Mouse (Mus musculus) midbrain, embryonic 16.5 days (tissue): ENCODE measurements around the gene Mast4. TPM values are rescaled to one million over a fixed set of nuclear protein-coding genes. Genes with fewer than 3 reads are reported as not detected.
A peak's percentile ranks its signal among the peaks of the same experiment; 100 is the strongest.

ENCODE experiments used
- ATAC-seq: fragments of 200-750 bp; cut with Nextera tagmentation; 2 replicates; pipeline ENCODE4 v1.8.0; 2017; ENCODE audit warnings: moderate TSS enrichment
- H3K27ac ChIP-seq: fragments of 300-500 bp; sonication (generic); 2 replicates; pipeline ENCODE4 v1.5.1; 2014; ENCODE audit warnings: mild to moderate bottlenecking, low read length, mixed read lengths
- H3K27me3 ChIP-seq: fragments of 300-500 bp; sonication (generic); 2 replicates; pipeline ENCODE4 v1.6.1; 2014; ENCODE audit warnings: low read depth, low read length, mixed read lengths; ENCODE audit not compliant: control insufficient read depth, insufficient read depth
- H3K36me3 ChIP-seq: fragments of 300-500 bp; sonication (generic); 2 replicates; pipeline ENCODE4 v1.6.1; 2014; ENCODE audit warnings: mild to moderate bottlenecking, low read length, moderate library complexity, mixed read lengths; ENCODE audit not compliant: control insufficient read depth, insufficient read depth
- H3K4me1 ChIP-seq: fragments of 300-500 bp; sonication (generic); 2 replicates; pipeline ENCODE4 v1.6.1; 2014; ENCODE audit warnings: mild to moderate bottlenecking, low read length, mixed read lengths; ENCODE audit not compliant: control insufficient read depth, insufficient read depth
- H3K4me2 ChIP-seq: fragments of 300-500 bp; sonication (generic); 2 replicates; pipeline ENCODE4 v1.6.1; 2014; ENCODE audit warnings: mild to moderate bottlenecking, low read length, mixed read lengths
- H3K4me3 ChIP-seq: fragments of 300-500 bp; sonication (generic); 2 replicates; pipeline ENCODE4 v1.5.1; 2014; ENCODE audit warnings: low read depth, mild to moderate bottlenecking, low read length, moderate library complexity, mixed read lengths
- H3K9ac ChIP-seq: fragments of 300-500 bp; sonication (generic); 2 replicates; pipeline ENCODE4 v1.6.1; 2014; ENCODE audit warnings: low read depth, low read length, mixed read lengths
- H3K9me3 ChIP-seq: fragments of 300-500 bp; sonication (generic); replicated peaks from 2 replicates; pipeline ENCODE4 v1.6.1; 2014; ENCODE audit warnings: mild to moderate bottlenecking, low read length, mixed read lengths; ENCODE audit not compliant: control insufficient read depth, poor library complexity, severe bottlenecking
- WGBS: fragments of 180-500 bp; shearing (Covaris S2); extraction: QIAGEN DNeasy Blood & Tissue Kit; methylation state at CpG from one replicate; pipeline ENCODE4 v1.1.7; 2014; 5-methylcytosine and 5-hydroxymethylcytosine counted together
- polyA plus RNA-seq: library from polyadenylated mRNA; unstranded; fragments of >200 nt; fragmentation: Nextera tagmentation; extraction: Ambion mirVana; gene quantifications from 2 replicates; pipeline ENCODE4 v1.2.1, GENCODE M21; 2015

The Mast4 gene
- polyA plus RNA-seq, 1 experiment from 2014 or later, result 33.8 TPM

- WGBS, result 83% methylated on average over 9 of the region's 9 CpGs
Measured at GRCm38 (mm10) chr13:103327843-103328242, 6.5 kb downstream of the Mast4 start.

GRCm38 (mm10) chr13:103326186-103326585, 8.1 kb downstream of the Mast4 start:
- Histone ChIP-seq H3K4me2 (no peak overlapping the region), H3K27me3 (no peaks in the 10 kb centered on the region), H3K27ac (no peak overlapping the region), H3K9me3 (no peaks in the 10 kb centered on the region), H3K36me3 (no peaks in the 10 kb centered on the region), H3K4me3 (no peak overlapping the region), H3K9ac (no peak overlapping the region), H3K4me1 (no peaks in the 10 kb centered on the region)
- WGBS, result 90% methylated on average over 13 of the region's 13 CpGs
- no peak for ATAC-seq

More at GRCm38 (mm10) chr13:103327843-103328242, 6.5 kb downstream of the Mast4 start:
- no peak overlapping the region for H3K9ac ChIP-seq
- H3K4me3 ChIP-seq, result no peak overlapping the region
- no peak overlapping the region for H3K27ac ChIP-seq
- no peak for ATAC-seq
- no peaks in the 10 kb centered on the region for H3K9me3 ChIP-seq
- peaks cover 2% of the 10 kb centered on the region; the same call in 1 of the 2 replicates for H3K4me1 ChIP-seq
- no peaks in the 10 kb centered on the region for H3K36me3 ChIP-seq
- H3K27me3 ChIP-seq, result peaks cover 3% of the 10 kb centered on the region; the same call in 1 of the 2 replicates
- H3K4me2 ChIP-seq, result no peak overlapping the region

DNA sequence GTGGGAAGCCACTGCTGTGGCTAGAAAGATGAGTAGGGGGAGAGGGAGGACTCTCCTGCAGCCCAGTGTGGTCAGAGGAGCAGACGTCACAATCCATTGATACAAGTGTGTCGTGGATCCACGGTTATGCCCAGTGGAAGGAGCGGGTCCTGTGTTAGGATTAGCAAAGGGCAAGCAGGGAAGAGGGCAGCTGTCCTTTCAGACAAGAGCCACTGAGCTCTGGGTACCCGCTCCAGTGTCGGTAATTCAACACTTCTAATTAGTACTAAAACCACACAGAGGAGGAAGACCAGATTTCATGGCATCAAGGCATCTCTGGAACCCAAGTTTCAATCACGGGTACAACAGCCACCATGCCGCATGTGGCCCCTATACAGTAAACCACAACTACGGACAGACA, 14.4 kb downstream of the Mast4 start:
- Histone ChIP-seq H3K27ac (no peak overlapping the region), H3K36me3 (no peaks in the 10 kb centered on the region), H3K4me1 (peaks cover 3% of the 10 kb centered on the region; the same call in 1 of the 2 replicates), H3K4me3 (no peak overlapping the region), H3K27me3 (no peaks in the 10 kb centered on the region), H3K9me3 (no peaks in the 10 kb centered on the region), H3K9ac (no peak overlapping the region), H3K4me2 (no peak overlapping the region)
- 79% methylated on average over 9 of the region's 9 CpGs for WGBS
- no peak for ATAC-seq

DNA sequence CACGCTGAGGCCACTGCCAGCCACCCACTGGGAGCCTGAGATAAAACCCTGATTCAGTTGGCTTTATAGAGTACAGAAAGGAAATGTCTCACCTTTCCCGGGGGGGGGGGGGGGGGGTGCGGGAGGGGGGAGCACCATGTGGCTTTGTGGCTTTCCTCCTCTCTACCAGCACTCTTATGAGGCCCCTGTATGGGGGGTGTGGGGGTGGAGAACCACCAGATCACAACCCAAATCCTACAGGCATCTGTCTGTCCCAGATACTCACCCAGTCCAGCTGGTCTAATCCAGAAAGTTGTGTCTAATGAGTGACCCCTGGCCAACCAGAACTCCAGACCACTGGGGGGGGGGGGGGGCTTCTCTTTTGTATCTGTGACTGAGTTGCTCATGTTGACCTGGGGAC, 15.0 kb downstream of the Mast4 start:
- no peak overlapping the region for H3K4me3 ChIP-seq
- no peaks in the 10 kb centered on the region for H3K9me3 ChIP-seq
- peaks cover 3% of the 10 kb centered on the region; the same call in 1 of the 2 replicates for H3K4me1 ChIP-seq
- no peak overlapping the region for H3K4me2 ChIP-seq
- no peaks in the 10 kb centered on the region for H3K27me3 ChIP-seq
- H3K27ac ChIP-seq, result no peak overlapping the region
- no peak for ATAC-seq
- H3K9ac ChIP-seq, result no peak overlapping the region
- no peaks in the 10 kb centered on the region for H3K36me3 ChIP-seq
- WGBS, result 6% methylated on average over 1 of the region's 3 CpGs

DNA sequence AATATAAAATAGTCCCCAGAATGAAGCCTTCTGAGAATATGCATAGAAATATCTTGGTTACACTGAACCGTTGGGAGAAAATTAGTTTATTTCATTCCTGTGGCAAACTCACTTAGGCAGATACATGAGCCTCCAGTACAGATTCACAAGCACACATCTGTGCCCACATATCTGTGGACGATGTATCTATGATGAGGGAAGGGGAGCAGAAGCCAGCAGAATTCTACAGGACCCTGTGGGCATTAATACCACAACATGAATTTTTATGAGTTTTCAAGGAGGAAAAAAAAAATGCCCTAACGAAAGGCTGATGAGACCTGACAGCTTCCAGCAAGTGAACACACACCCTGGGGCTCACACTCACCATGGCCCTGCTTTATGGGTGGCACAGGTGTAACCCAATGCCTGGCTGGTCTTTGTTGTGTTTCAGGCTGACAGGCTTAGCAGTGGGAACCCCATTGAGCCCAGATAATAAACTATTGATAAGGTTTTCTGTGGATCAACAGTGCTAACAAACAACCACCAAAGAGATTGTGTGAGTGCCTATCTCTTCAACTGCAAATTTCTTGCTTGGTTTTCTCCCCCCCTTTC, 17.4 kb downstream of the Mast4 start:
- Histone ChIP-seq H3K4me2 (no peak overlapping the region), H3K27ac (no peak overlapping the region), H3K9me3 (no peaks in the 10 kb centered on the region), H3K4me1 (peaks cover 3% of the 10 kb centered on the region; the same call in 1 of the 2 replicates), H3K9ac (no peak overlapping the region), H3K4me3 (no peak overlapping the region), H3K36me3 (no peaks in the 10 kb centered on the region), H3K27me3 (no peaks in the 10 kb centered on the region)
- ATAC-seq, result 0 out of 2 replicates have a peak, but pooled peaks have one; percentile 43
- WGBS, result 38% methylated on average over 3 of the region's 3 CpGs

DNA sequence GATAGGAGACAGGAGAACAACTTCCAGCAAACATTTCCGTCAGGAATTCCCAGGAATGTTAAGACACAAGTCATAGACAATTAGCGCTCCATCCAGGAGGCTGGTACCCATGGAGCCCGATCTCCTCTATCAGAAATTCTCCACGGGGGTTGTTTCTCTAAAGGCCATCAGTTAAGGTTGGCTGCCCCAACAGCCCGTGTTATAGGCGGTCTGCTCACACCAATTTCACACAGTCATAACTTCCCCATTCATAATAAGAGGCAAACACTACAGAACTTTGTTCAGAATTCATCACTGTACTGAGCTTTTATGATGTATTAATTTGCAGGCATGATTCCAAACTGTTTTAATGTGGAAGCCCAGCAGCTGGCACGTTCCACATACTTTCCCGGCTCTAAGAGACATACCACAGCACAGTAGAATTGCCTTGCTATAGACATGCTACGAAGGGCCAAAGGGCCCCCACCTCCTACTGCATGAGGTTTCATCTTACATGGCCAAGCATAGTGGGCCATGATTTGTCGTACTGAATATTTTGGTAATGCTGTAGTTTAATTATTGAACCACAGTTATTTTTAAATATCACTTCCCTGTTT, 19.1 kb downstream of the Mast4 start:
- no peak for ATAC-seq
- WGBS, result 32% methylated on average over 10 of the region's 10 CpGs
- peaks cover 3% of the 10 kb centered on the region; the same call in 1 of the 2 replicates for H3K4me1 ChIP-seq
- no peak overlapping the region for H3K9ac ChIP-seq
- no peaks in the 10 kb centered on the region for H3K9me3 ChIP-seq
- H3K27me3 ChIP-seq, result no peaks in the 10 kb centered on the region
- H3K36me3 ChIP-seq, result no peaks in the 10 kb centered on the region
- H3K4me2 ChIP-seq, result no peak overlapping the region
- no peak overlapping the region for H3K27ac ChIP-seq
- H3K4me3 ChIP-seq, result no peak overlapping the region

DNA sequence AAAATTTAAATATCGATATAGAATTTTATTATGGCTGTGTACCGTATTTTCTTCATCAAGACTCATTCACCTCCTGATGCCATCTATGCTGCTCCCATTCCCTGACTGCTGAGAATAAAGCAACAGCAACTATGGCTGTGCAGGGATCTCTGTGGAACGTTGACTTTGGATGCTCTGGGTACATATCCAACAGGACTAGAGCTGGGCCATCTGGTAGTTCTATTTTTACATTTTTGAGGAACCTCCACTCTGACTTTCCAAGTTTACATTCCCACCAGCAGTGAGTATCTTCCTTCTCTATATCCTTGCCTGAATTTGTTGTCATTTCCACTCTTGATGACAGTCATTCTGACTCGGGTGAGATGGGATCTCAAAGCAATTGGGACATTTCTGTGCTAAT, 26.0 kb downstream of the Mast4 start:
- Histone ChIP-seq H3K36me3 (no peaks in the 10 kb centered on the region), H3K4me2 (no peak overlapping the region)

DNA sequence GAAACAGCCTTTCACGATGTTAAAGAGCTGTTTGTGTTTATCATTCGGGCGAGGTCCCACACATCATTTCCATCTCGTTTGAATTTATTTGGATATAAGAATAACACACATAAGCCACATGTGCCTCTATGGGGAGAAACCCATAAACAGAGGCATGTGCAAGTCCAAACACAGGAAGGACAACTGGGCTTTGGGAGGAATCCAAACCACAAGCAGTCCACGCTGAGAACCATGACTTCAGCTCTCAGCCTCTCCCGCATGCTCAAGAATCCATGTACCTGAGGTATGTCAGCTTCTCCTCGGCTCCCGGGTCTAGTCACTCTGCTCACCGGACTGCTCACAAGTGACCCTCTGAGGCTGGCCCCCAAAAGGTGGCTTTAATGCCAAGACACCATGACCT, 30.5 kb downstream of the Mast4 start:
- Histone ChIP-seq H3K27ac (no peak overlapping the region), H3K36me3 (no peaks in the 10 kb centered on the region), H3K27me3 (no peaks in the 10 kb centered on the region), H3K9ac (no peak overlapping the region), H3K4me2 (no peak overlapping the region), H3K4me3 (no peak overlapping the region), H3K9me3 (no peaks in the 10 kb centered on the region), H3K4me1 (no peaks in the 10 kb centered on the region)
- 85% methylated on average over 9 of the region's 9 CpGs for WGBS
- no peak for ATAC-seq

More for the DNA sequence above, 26.0 kb downstream of the Mast4 start:
- Histone ChIP-seq H3K4me3 (no peak overlapping the region), H3K27me3 (no peaks in the 10 kb centered on the region), H3K9ac (no peak overlapping the region), H3K4me1 (no peaks in the 10 kb centered on the region), H3K27ac (no peak overlapping the region), H3K9me3 (no peaks in the 10 kb centered on the region)
- no peak for ATAC-seq
- WGBS, result 93% methylated on average over 4 of the region's 4 CpGs

GRCm38 (mm10) chr13:103302508-103302907, 31.8 kb downstream of the Mast4 start:
- Histone ChIP-seq H3K4me3 (no peak overlapping the region), H3K27me3 (no peaks in the 10 kb centered on the region), H3K9me3 (no peaks in the 10 kb centered on the region), H3K27ac (no peak overlapping the region), H3K4me2 (no peak overlapping the region), H3K4me1 (no peaks in the 10 kb centered on the region), H3K9ac (no peak overlapping the region), H3K36me3 (no peaks in the 10 kb centered on the region)
- 61% methylated on average over 6 of the region's 6 CpGs for WGBS
- ATAC-seq, result no peak
